Mouse (Mus musculus): Measurements from ENCODE around the gene Gatad2a.

GRCm38 (mm10) chr8:69860807-69861206 is 135.4 kb downstream of the Gatad2a start:
- no peak for TF ChIP-seq POLR2A (IDR thresholded peaks at IDR 0.05; ENCODE audit: low read depth, low read length)
- peak; percentile 30; the same call in 1 of the 2 replicates for TF ChIP-seq CTCF (IDR thresholded peaks at IDR 0.05; ENCODE audit: borderline replicate concordance, insufficient read depth, low read length)
